Mouse (Mus musculus) testis, adult 2 months (tissue): ENCODE data around the gene Kcns1. TPM values are rescaled to one million over a fixed set of nuclear protein-coding genes. Genes with fewer than 3 reads are reported as not detected.

Experiments
- H3K27ac ChIP-seq: fragments of 200-500 bp; 2 replicates; pipeline ENCODE4 v1.5.1; 2012; ENCODE audit warnings: low read depth, low read length; ENCODE audit not compliant: control insufficient read depth, insufficient read depth
- H3K27me3 ChIP-seq: fragments of 200-500 bp; 2 replicates; pipeline ENCODE4 v1.6.1; 2012; ENCODE audit warnings: mild to moderate bottlenecking, low read length, moderate library complexity; ENCODE audit not compliant: control insufficient read depth, insufficient read depth
- H3K36me3 ChIP-seq: fragments of 200-500 bp; 2 replicates; pipeline ENCODE4 v1.6.1; 2012; ENCODE audit warnings: mild to moderate bottlenecking, low read length; ENCODE audit not compliant: control insufficient read depth, insufficient read depth
- H3K4me1 ChIP-seq: fragments of 200-500 bp; 2 replicates; pipeline ENCODE4 v1.6.1; 2012; ENCODE audit warnings: low read length; ENCODE audit not compliant: control insufficient read depth, insufficient read depth
- H3K4me3 ChIP-seq: fragments of 200-500 bp; 2 replicates; pipeline ENCODE4 v1.5.1; 2012; ENCODE audit warnings: low read depth, mild to moderate bottlenecking, low read length, moderate library complexity, mixed read lengths; ENCODE audit not compliant: control insufficient read depth
- CTCF ChIP-seq: fragments of 200-500 bp; IDR thresholded peaks from 2 replicates; pipeline ENCODE4 v1.5.1; 2012; ENCODE audit warnings: low read depth, mild to moderate bottlenecking, inconsistent platforms, low read length, moderate library complexity; ENCODE audit not compliant: control insufficient read depth, insufficient read depth, insufficient replicate concordance
- POLR2A ChIP-seq: fragments of 200-500 bp; IDR thresholded peaks from 2 replicates; pipeline ENCODE4 v1.6.1; 2012; ENCODE audit warnings: low read depth, mild to moderate bottlenecking, inconsistent platforms, low read length, moderate library complexity; ENCODE audit not compliant: control insufficient read depth
- polyA plus RNA-seq: library from polyadenylated mRNA; depleted of rRNA; stranded (reverse); fragments of >200 nt; gene quantifications from 2 replicates; pipeline ENCODE4 v1.2.3, GENCODE M21; 2012

The Kcns1 gene
- polyA plus RNA-seq, 1 experiment: 0.67 TPM

DNA sequence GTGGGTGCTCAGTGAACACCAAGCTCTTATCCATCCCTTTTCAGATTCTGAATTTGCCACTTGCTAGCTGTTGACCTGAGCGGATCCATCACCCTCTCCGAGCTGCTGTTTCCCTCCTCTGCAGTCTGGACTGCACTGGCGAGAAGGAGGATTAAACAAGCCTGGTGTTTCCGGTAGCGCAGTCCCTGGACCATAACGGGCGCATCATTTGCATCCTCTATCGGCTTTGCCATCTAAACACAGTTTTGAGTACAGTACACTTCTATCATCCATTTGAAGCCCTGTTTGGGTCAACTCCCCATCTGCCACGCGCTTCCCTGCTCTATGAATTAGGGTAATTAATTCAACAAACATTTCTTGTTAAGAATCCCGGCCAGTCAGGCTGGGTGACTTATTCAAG lies 587 bp downstream of the Kcns1 start:
- no peaks in the 10 kb centered on the region for H3K27me3 ChIP-seq
- no peaks in the 10 kb centered on the region for H3K36me3 ChIP-seq
- H3K4me3 ChIP-seq: no peak overlapping the region
- TF ChIP-seq POLR2A: no peak
- no peak for TF ChIP-seq CTCF
- peaks cover 23% of the 10 kb centered on the region for H3K4me1 ChIP-seq
- no peak overlapping the region for H3K27ac ChIP-seq

DNA sequence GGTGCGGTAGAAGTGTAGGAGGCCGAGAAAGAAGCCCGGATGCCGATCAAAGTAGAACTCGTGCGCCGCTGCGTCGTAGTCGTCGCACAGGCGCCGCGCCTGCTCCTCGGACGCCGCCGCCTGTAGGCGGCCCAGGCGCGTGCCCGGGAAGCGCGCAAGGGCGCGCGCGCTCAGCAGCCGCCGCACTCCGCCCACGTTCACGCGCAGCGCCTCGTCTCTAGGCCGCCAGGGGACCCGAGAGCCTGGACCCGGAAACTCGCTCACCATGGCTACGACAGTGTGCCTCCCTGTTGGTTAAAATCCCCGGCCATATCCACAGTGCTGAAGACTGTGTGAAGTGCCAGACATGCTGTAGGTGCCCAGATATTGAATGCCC lies 2.4 kb downstream of the Kcns1 start:
- H3K27ac ChIP-seq: peak overlapping the region; percentile 37; the same call in 1 of the 2 replicates
- H3K27me3 ChIP-seq: no peaks in the 10 kb centered on the region
- peak overlapping the region; percentile 87 for H3K4me3 ChIP-seq
- TF ChIP-seq POLR2A (0 out of 2 replicates have a peak, but pooled peaks have one; percentile 32), CTCF (no peak)
- no peaks in the 10 kb centered on the region for H3K36me3 ChIP-seq
- H3K4me1 ChIP-seq: peaks cover 23% of the 10 kb centered on the region

DNA sequence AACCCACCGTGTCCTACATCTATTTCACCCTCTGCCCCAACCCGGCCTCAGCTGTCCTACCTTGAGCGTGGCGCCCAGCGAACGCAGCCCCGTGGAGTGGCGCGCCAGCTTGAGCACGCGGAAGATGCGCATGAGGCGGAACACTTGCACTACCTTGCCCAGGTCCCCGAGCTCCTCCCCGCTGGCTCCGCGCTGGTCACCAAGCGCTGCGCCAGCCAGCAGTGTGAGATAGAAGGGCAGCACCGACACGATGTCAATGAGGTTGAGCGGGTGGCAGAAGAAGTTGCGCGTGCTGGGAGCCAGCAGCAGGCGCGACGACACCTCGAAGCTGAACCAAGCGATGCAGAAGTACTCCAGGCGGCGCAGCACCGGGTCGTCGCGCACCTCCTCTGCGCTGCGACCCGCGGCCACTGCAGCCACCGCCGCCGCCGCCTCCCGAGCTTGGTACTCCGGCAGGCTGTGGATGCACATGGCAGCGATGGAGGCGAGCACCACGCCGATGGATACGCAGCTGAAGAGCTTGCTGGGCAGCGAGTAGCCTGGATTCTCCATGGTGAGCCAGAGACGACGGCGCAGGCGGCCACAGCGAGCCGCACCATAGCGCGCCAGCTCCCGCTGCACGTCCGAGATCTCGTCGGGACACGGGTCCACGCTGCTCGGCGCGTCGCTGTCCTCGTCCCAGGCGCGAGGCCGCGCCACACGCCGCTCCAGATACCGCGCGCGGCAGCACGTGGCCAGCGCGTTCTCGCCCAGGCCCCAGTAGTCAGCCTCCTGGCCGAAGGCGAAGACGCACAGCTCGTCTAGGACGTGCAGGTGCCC lies 3.0 kb downstream of the Kcns1 start:
- TF ChIP-seq CTCF (no peak), POLR2A (no peak)
- peaks cover 23% of the 10 kb centered on the region for H3K4me1 ChIP-seq
- no peaks in the 10 kb centered on the region for H3K27me3 ChIP-seq
- H3K27ac ChIP-seq: no peak overlapping the region
- H3K4me3 ChIP-seq: peak overlapping the region; percentile 87
- H3K36me3 ChIP-seq: no peaks in the 10 kb centered on the region

- no peak overlapping the region for H3K27ac ChIP-seq
- H3K4me3 ChIP-seq: no peak overlapping the region
- TF ChIP-seq CTCF (no peak), POLR2A (no peak)
- peaks cover 7% of the 10 kb centered on the region for H3K4me1 ChIP-seq
- no peaks in the 10 kb centered on the region for H3K36me3 ChIP-seq
- H3K27me3 ChIP-seq: no peaks in the 10 kb centered on the region
These were observed 6.0 kb downstream of the Kcns1 start for GRCm38 (mm10) chr2:164164941-164165340.

GRCm38 (mm10) chr2:164161515-164162055 lies 9.3 kb downstream of the Kcns1 start:
- H3K4me1 ChIP-seq: no peaks in the 10 kb centered on the region
- H3K36me3 ChIP-seq: no peaks in the 10 kb centered on the region
- H3K27ac ChIP-seq: no peak overlapping the region
- no peaks in the 10 kb centered on the region for H3K27me3 ChIP-seq
- TF ChIP-seq POLR2A: no peak
- TF ChIP-seq CTCF: no peak
- H3K4me3 ChIP-seq: no peak overlapping the region

DNA sequence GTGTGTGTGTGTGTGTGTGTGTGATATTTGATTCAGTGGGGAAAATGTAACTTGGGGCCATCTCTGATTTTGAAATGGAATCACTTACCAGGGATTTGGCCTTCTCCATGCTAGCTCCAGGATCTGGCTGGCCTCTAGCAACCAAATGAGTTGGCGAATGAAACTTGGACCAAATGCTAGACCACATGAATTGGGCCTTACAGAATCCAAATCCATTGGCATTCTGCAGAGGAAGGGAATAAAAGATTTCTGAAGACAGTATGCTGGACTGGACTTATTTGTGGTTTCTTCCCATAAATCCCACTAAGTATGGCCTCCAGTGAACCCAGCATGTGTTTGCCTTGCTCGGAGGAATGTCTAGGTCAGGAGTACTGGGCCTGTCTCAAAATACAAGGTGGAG lies 12.1 kb downstream of the Kcns1 start:
- no peak overlapping the region for H3K27ac ChIP-seq
- H3K4me1 ChIP-seq: no peaks in the 10 kb centered on the region
- H3K27me3 ChIP-seq: no peaks in the 10 kb centered on the region
- no peaks in the 10 kb centered on the region for H3K36me3 ChIP-seq
- no peak overlapping the region for H3K4me3 ChIP-seq
- TF ChIP-seq CTCF: no peak
- no peak for TF ChIP-seq POLR2A

DNA sequence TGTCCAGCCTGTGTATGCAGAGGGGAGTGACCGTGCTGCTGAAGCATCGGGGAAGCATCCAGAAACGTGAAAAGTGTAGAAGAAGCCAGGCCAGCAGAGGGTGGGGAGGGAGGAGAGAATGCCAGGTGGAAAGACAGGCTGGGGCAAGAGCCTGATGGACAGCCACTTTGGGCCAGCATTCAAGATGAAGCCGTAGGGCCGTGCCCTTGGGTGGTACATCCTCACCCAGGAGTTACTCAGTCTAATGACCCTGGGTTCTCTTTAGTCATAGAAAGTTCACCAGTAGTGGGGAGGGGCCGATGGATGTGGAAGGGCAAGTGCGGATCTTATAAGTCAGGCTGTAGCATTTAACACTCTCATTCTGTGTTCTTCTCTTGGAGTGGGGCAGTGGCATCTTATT lies 14.8 kb downstream of the Kcns1 start:
- Histone ChIP-seq H3K27me3 (no peaks in the 10 kb centered on the region), H3K4me3 (no peak overlapping the region), H3K36me3 (peaks cover 2% of the 10 kb centered on the region), H3K27ac (no peak overlapping the region), H3K4me1 (no peaks in the 10 kb centered on the region)
- TF ChIP-seq CTCF: no peak
- TF ChIP-seq POLR2A: no peak
